Mouse (Mus musculus) E14TG2a.4 (cell line): ENCODE measurements around the gene Cnn1.

Experiments
- CTCF ChIP-seq: conservative IDR thresholded peaks from 2 replicates; pipeline ENCODE4 v1.5.1; 2014; ENCODE audit warnings: low read length
- NANOG ChIP-seq: IDR thresholded peaks from 2 replicates; pipeline ENCODE4 v1.6.1; 2014; ENCODE audit warnings: borderline replicate concordance, low read length, mixed read lengths

DNA sequence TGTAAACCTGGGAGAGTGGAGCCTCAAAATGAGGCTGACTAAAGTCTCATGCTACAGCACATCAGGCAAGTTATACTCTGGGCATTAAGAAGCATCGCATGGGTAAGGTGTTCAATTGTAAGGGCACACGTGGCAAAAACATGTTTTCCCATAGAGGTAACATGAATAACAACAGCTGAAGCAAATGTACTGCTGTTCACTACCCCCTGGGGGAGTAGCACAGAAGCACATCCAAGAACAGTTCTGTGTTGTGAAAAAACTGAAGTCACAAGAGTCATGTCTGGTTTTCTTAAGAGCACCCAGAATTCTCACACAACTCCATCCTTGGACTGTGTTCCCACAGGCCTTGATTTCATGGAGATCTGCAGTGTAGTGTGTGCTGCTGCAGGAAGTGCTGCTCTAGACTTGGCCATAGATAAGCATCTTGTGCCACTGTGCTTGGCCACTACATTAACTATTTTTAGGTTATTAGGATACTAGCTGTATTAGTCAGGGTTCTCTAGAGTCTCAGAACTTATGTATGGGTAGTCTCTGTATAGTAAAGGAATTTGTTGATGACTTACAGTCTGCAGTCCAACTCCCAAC is 11.9 kb upstream of the Cnn1 start:
- no peak for TF ChIP-seq CTCF
- no peak for TF ChIP-seq NANOG
